Mouse (Mus musculus) heart, embryonic 13.5 days (tissue): ENCODE results near the gene Srebf2. TPM values are rescaled to one million over a fixed set of nuclear protein-coding genes. Genes with fewer than 3 reads are reported as not detected.

ENCODE experiments used
- ATAC-seq: fragments of 200-750 bp; cut with Nextera tagmentation; 2 replicates; pipeline ENCODE4 v1.8.0; 2017; ENCODE audit warnings: moderate TSS enrichment; ENCODE audit not compliant: insufficient number of reproducible peaks, low FRiP score, low TSS enrichment; ENCODE audit errors: extremely low read depth
- H3K27ac ChIP-seq: fragments of 300-500 bp; sonication (generic); replicated peaks from 2 replicates; pipeline ENCODE4 v1.5.1; 2015; ENCODE audit warnings: moderate library complexity, mild to moderate bottlenecking, inconsistent platforms
- H3K27me3 ChIP-seq: fragments of 300-500 bp; sonication (generic); replicated peaks from 2 replicates; pipeline ENCODE4 v1.6.1; 2015; ENCODE audit warnings: mild to moderate bottlenecking, inconsistent platforms
- H3K36me3 ChIP-seq: fragments of 300-500 bp; sonication (generic); 2 replicates; pipeline ENCODE4 v1.6.1; 2015; ENCODE audit warnings: mild to moderate bottlenecking, inconsistent platforms
- H3K4me1 ChIP-seq: fragments of 300-500 bp; sonication (generic); 2 replicates; pipeline ENCODE4 v1.6.1; 2015; ENCODE audit warnings: inconsistent platforms
- H3K4me2 ChIP-seq: fragments of 300-500 bp; sonication (generic); 2 replicates; pipeline ENCODE4 v1.6.1; 2015; ENCODE audit warnings: inconsistent platforms, mild to moderate bottlenecking, moderate library complexity
- H3K4me3 ChIP-seq: fragments of 300-500 bp; sonication (generic); 2 replicates; pipeline ENCODE4 v1.5.1; 2015; ENCODE audit warnings: moderate library complexity, mild to moderate bottlenecking, inconsistent platforms
- H3K9ac ChIP-seq: fragments of 300-500 bp; sonication (generic); 2 replicates; pipeline ENCODE4 v1.6.1; 2015; ENCODE audit warnings: inconsistent platforms, mild to moderate bottlenecking, moderate library complexity
- H3K9me3 ChIP-seq: fragments of 300-500 bp; sonication (generic); 2 replicates; pipeline ENCODE4 v1.6.1; 2016; ENCODE audit warnings: inconsistent platforms
- WGBS: fragments of 180-500 bp; shearing (Covaris S2); methylation state at CpG from one replicate; pipeline ENCODE4 v1.1.7; 2015; ENCODE audit warnings: mixed read lengths; 5-methylcytosine and 5-hydroxymethylcytosine counted together
- polyA plus RNA-seq: library from polyadenylated mRNA; unstranded; fragments of >200 nt; fragmentation: Nextera tagmentation; extraction: Ambion mirVana; gene quantifications from 2 replicates; pipeline ENCODE4 v1.2.1, GENCODE M21; 2015

Srebf2 gene
- polyA plus RNA-seq, 1 experiment from 2014 or later = 89.4 TPM

DNA sequence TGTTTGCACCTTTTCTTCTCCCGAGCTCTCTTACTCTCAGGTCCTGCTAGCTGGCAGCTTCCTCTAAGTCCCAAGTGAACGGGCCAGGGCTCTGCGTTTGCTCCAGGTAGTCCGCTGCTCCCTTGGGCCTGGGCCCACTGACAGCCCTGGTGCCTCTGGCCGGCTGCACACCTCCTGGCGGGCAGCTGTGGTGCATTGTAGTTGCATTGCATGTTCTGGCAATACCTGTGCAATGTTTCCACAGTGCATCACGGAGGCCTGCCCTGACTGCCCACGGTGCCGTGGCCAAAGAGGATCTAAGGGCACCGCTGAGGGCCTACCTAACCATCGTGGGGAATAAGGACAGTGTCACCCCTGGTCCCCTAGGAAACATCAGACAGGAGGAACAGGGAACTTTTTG lies 51.0 kb downstream of the Srebf2 start:
- Histone ChIP-seq H3K4me1 (no peaks in the 10 kb centered on the region), H3K9ac (no peak overlapping the region), H3K27ac (no peak overlapping the region), H3K4me3 (no peak overlapping the region), H3K9me3 (no peaks in the 10 kb centered on the region), H3K27me3 (peaks cover 6% of the 10 kb centered on the region; the same call in 1 of the 2 replicates), H3K4me2 (no peak overlapping the region), H3K36me3 (peaks cover 99% of the 10 kb centered on the region)
- ATAC-seq = no peak
- 92% methylated on average over 11 of the region's 11 CpGs for WGBS

DNA sequence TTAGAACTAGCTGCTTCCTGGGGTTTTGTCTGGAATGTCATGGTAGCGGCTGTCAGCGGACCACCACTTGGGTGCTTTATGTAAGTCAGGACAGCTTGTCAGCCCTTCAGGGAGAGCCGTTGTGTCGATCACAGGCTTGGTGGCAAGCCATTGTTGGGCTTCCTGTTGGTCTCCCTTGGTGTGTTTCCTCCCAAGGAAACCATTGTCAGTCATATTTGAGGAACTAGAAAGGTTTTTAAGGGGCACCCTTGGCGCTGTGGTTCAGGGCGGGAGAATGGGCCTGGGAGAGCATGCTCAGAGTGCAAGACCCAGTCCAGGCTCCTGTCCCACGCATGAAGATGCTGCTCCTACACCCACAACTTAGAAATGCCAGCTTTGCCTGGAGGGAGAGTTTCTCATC lies 51.4 kb downstream of the Srebf2 start:
- no peaks in the 10 kb centered on the region for H3K4me1 ChIP-seq
- ATAC-seq = no peak
- no peaks in the 10 kb centered on the region for H3K9me3 ChIP-seq
- H3K9ac ChIP-seq = no peak overlapping the region
- 86% methylated on average over 7 of the region's 7 CpGs for WGBS
- H3K4me3 ChIP-seq = no peak overlapping the region
- H3K27ac ChIP-seq = no peak overlapping the region
- no peak overlapping the region for H3K4me2 ChIP-seq
- peaks cover 99% of the 10 kb centered on the region for H3K36me3 ChIP-seq
- H3K27me3 ChIP-seq = peaks cover 10% of the 10 kb centered on the region; the same call in 1 of the 2 replicates

- 87% methylated on average over 12 of the region's 12 CpGs for WGBS
- Histone ChIP-seq H3K9me3 (no peaks in the 10 kb centered on the region), H3K27me3 (peaks cover 22% of the 10 kb centered on the region), H3K36me3 (peaks cover 99% of the 10 kb centered on the region), H3K4me1 (no peaks in the 10 kb centered on the region), H3K4me2 (no peak overlapping the region), H3K4me3 (no peak overlapping the region), H3K27ac (no peak overlapping the region), H3K9ac (no peak overlapping the region)
- no peak for ATAC-seq
Measured at GRCm38 (mm10) chr15:82199546-82199945, 52.6 kb downstream of the Srebf2 start.

GRCm38 (mm10) chr15:82202086-82202485 lies 55.1 kb downstream of the Srebf2 start:
- H3K4me1 ChIP-seq = peaks cover 15% of the 10 kb centered on the region
- peaks cover 47% of the 10 kb centered on the region for H3K27me3 ChIP-seq
- no peak for ATAC-seq
- H3K36me3 ChIP-seq = peaks cover 88% of the 10 kb centered on the region
- no peak overlapping the region for H3K4me3 ChIP-seq
- no peak overlapping the region for H3K9ac ChIP-seq
- H3K4me2 ChIP-seq = no peak overlapping the region
- H3K9me3 ChIP-seq = no peaks in the 10 kb centered on the region
- H3K27ac ChIP-seq = no peak overlapping the region
- WGBS = 91% methylated on average over 6 of the region's 6 CpGs

GRCm38 (mm10) chr15:82203090-82203489 lies 56.1 kb downstream of the Srebf2 start:
- H3K4me2 ChIP-seq = no peak overlapping the region
- H3K4me1 ChIP-seq = peaks cover 22% of the 10 kb centered on the region
- no peak overlapping the region for H3K4me3 ChIP-seq
- H3K27me3 ChIP-seq = peaks cover 57% of the 10 kb centered on the region
- no peak overlapping the region for H3K9ac ChIP-seq
- ATAC-seq = no peak
- no peaks in the 10 kb centered on the region for H3K9me3 ChIP-seq
- H3K27ac ChIP-seq = no peak overlapping the region
- peaks cover 78% of the 10 kb centered on the region for H3K36me3 ChIP-seq
- WGBS = 95% methylated on average over 10 of the region's 10 CpGs

GRCm38 (mm10) chr15:82203611-82204351 lies 56.8 kb downstream of the Srebf2 start:
- H3K27me3 ChIP-seq = peaks cover 64% of the 10 kb centered on the region
- H3K36me3 ChIP-seq = peaks cover 71% of the 10 kb centered on the region
- 87% methylated on average over 20 of the region's 20 CpGs for WGBS
- no peak overlapping the region for H3K27ac ChIP-seq
- H3K4me3 ChIP-seq = no peak overlapping the region
- H3K4me1 ChIP-seq = peaks cover 22% of the 10 kb centered on the region
- ATAC-seq = no peak
- no peak overlapping the region for H3K4me2 ChIP-seq
- H3K9me3 ChIP-seq = no peaks in the 10 kb centered on the region
- no peak overlapping the region for H3K9ac ChIP-seq

DNA sequence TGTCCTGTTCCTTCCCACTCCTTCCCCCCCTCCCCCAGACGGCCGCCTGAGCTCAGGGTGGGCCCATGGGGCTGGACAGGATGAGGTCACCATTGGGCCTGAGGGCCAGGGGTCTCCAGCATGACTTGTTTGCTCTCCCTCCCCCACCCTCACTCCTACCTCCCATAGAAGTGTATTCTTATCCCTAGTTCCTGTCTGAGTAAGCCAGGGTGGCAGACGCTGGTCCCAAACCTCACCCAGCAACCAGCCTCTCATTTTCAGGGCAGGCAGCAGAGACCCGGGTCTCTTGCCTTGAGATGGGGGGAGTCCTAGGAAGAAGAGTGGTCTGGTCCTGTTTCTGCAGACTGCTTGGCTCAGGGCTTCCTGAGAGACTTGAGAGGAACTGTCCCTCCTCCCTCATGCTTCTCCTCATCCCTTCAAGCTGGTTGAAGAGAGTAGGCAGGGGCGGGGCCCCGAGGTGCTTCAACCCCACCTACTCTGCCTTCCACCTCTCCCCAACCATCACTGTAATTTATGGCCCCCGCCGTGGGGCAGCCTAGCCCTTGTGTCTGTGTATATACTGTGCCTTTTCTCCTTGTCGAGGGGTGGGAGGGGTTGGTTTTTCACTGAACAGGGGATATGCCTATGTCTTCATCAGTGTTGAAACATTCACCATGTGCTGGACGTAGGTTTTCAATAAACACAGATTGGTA lies 57.8 kb downstream of the Srebf2 start:
- no peak for ATAC-seq
- no peak overlapping the region for H3K4me3 ChIP-seq
- H3K4me1 ChIP-seq = peaks cover 22% of the 10 kb centered on the region
- peaks cover 61% of the 10 kb centered on the region for H3K36me3 ChIP-seq
- H3K9ac ChIP-seq = no peak overlapping the region
- H3K27ac ChIP-seq = no peak overlapping the region
- H3K27me3 ChIP-seq = peaks cover 75% of the 10 kb centered on the region
- H3K9me3 ChIP-seq = no peaks in the 10 kb centered on the region
- H3K4me2 ChIP-seq = no peak overlapping the region
- WGBS = 76% methylated on average over 10 of the region's 10 CpGs

- Histone ChIP-seq H3K4me3 (peak overlapping the region; percentile 26; the same call in 1 of the 2 replicates), H3K4me2 (peak overlapping the region; percentile 56), H3K9ac (peak overlapping the region; percentile 54; the same call in 1 of the 2 replicates), H3K27ac (no peak overlapping the region), H3K36me3 (peaks cover 45% of the 10 kb centered on the region), H3K9me3 (no peaks in the 10 kb centered on the region), H3K4me1 (peaks cover 24% of the 10 kb centered on the region), H3K27me3 (peaks cover 92% of the 10 kb centered on the region)
- 45% methylated on average over 9 of the region's 9 CpGs for WGBS
- ATAC-seq = 0 out of 2 replicates have a peak, but pooled peaks have one; percentile 15
Measured at GRCm38 (mm10) chr15:82206365-82207104, 59.6 kb downstream of the Srebf2 start.

GRCm38 (mm10) chr15:82207105-82207459 lies 60.1 kb downstream of the Srebf2 start:
- peak overlapping the region; percentile 56 for H3K4me2 ChIP-seq
- 11% methylated on average over 34 of the region's 34 CpGs for whole genome bisulfite sequencing
- peak overlapping the region; percentile 26 for H3K4me3 ChIP-seq
- H3K27me3 ChIP-seq = peaks cover 96% of the 10 kb centered on the region
- H3K9ac ChIP-seq = peak overlapping the region; percentile 54
- no peaks in the 10 kb centered on the region for H3K9me3 ChIP-seq
- no peak for ATAC-seq
- no peak overlapping the region for H3K27ac ChIP-seq
- peaks cover 40% of the 10 kb centered on the region for H3K36me3 ChIP-seq
- peaks cover 30% of the 10 kb centered on the region for H3K4me1 ChIP-seq

GRCm38 (mm10) chr15:82207504-82208219 lies 60.7 kb downstream of the Srebf2 start:
- 16% methylated on average over 30 of the region's 30 CpGs for WGBS
- H3K9ac ChIP-seq = peak overlapping the region; percentile 54
- peak overlapping the region; percentile 56 for H3K4me2 ChIP-seq

DNA sequence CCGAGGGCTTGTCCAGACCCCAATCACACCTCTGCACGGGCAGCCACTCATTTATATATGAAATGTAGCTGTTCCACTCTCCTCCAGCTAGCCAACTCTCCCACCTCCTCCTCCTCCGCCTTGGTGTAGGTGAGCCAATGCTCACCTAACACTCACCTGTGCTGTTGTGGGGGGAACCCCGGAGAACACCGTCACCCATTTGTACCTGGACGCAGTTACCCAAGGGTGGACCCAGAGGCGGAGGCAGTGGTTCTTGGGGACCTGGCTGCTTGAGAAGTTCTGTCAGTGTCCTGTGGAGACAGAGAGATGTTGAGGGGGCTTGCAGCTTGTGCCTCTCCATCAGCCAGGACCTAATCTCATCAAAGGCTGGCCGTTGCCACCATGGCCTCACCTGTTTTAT lies 61.3 kb downstream of the Srebf2 start:
- H3K4me1 ChIP-seq = peaks cover 39% of the 10 kb centered on the region
- H3K27ac ChIP-seq = no peak overlapping the region
- H3K9me3 ChIP-seq = no peaks in the 10 kb centered on the region
- peaks cover 99% of the 10 kb centered on the region for H3K27me3 ChIP-seq
- H3K36me3 ChIP-seq = peaks cover 27% of the 10 kb centered on the region
- ATAC-seq = no peak
- no peak overlapping the region for H3K4me3 ChIP-seq
- no peak overlapping the region for H3K4me2 ChIP-seq
- WGBS = 82% methylated on average over 8 of the region's 8 CpGs
- H3K9ac ChIP-seq = no peak overlapping the region

More at GRCm38 (mm10) chr15:82207504-82208219, 60.7 kb downstream of the Srebf2 start:
- Histone ChIP-seq H3K4me3 (peak overlapping the region; percentile 26), H3K9me3 (no peaks in the 10 kb centered on the region), H3K27me3 (peaks cover 99% of the 10 kb centered on the region), H3K36me3 (peaks cover 34% of the 10 kb centered on the region), H3K4me1 (peaks cover 35% of the 10 kb centered on the region), H3K27ac (no peak overlapping the region)
- no peak for ATAC-seq
